Mouse (Mus musculus): ENCODE results near the gene Pkn1.

Pkn1 gene

GRCm38 (mm10) chr8:83684517-83684916, 14.5 kb downstream of the Pkn1 start:
- DNase-seq (ENCODE audit: low spot score): no peak

- DNase-seq (ENCODE audit: low spot score): peak; percentile 67
These were observed 17.9 kb downstream of the Pkn1 start for GRCm38 (mm10) chr8:83681099-83681498.

GRCm38 (mm10) chr8:83680603-83681002, 18.4 kb downstream of the Pkn1 start:
- DNase-seq (ENCODE audit: low spot score): no peak

GRCm38 (mm10) chr8:83679866-83680265, 19.1 kb downstream of the Pkn1 start:
- DNase-seq (ENCODE audit: low spot score): no peak

GRCm38 (mm10) chr8:83674497-83674896, 24.5 kb downstream of the Pkn1 start:
- no peak for DNase-seq (ENCODE audit: low spot score)

- no peak for DNase-seq (ENCODE audit: low spot score)
These were observed 26.0 kb downstream of the Pkn1 start for GRCm38 (mm10) chr8:83672936-83673335.

GRCm38 (mm10) chr8:83669013-83669412, 30.0 kb downstream of the Pkn1 start:
- no peak for DNase-seq (ENCODE audit: low spot score)

- DNase-seq (ENCODE audit: low spot score): peak; percentile 90
These were observed 30.7 kb downstream of the Pkn1 start for GRCm38 (mm10) chr8:83668010-83668916.

GRCm38 (mm10) chr8:83667526-83667925, 31.5 kb downstream of the Pkn1 start:
- no peak for DNase-seq (ENCODE audit: low spot score)

GRCm38 (mm10) chr8:83666866-83667234, 32.1 kb downstream of the Pkn1 start:
- no peak for DNase-seq (ENCODE audit: low spot score)

GRCm38 (mm10) chr8:83665969-83666865, 32.8 kb downstream of the Pkn1 start, which contains the start of gene Ptger1:
Gene Ptger1 (plus strand): TSS chr8:83666678.
- no peak for DNase-seq (ENCODE audit: low spot score)

GRCm38 (mm10) chr8:83664931-83665625, 33.9 kb downstream of the Pkn1 start:
- DNase-seq (ENCODE audit: low spot score): no peak

- no peak for DNase-seq (ENCODE audit: low spot score)
These were observed 34.9 kb downstream of the Pkn1 start for GRCm38 (mm10) chr8:83664096-83664495.

- DNase-seq (ENCODE audit: low spot score): peak; percentile 90
These were observed 36.6 kb downstream of the Pkn1 start for GRCm38 (mm10) chr8:83662421-83662826.

GRCm38 (mm10) chr8:83660995-83661680, 37.8 kb downstream of the Pkn1 start:
- DNase-seq (ENCODE audit: low spot score): peak; percentile 53

GRCm38 (mm10) chr8:83660545-83660944, 38.4 kb downstream of the Pkn1 start:
- no peak for DNase-seq (ENCODE audit: low spot score)

- DNase-seq (ENCODE audit: low spot score): no peak
These were observed 42.3 kb downstream of the Pkn1 start for GRCm38 (mm10) chr8:83656484-83657246.

- DNase-seq (ENCODE audit: low spot score): no peak
These were observed 42.9 kb downstream of the Pkn1 start for GRCm38 (mm10) chr8:83656043-83656442.

- DNase-seq (ENCODE audit: low spot score): no peak
These were observed 44.3 kb downstream of the Pkn1 start for GRCm38 (mm10) chr8:83654725-83655124.

GRCm38 (mm10) chr8:83653662-83654017, 45.3 kb downstream of the Pkn1 start:
- DNase-seq (ENCODE audit: low spot score): no peak
